Mouse (Mus musculus) forebrain, embryonic 16.5 days (tissue): ENCODE measurements around the gene Wnt6. TPM values are rescaled to one million over a fixed set of nuclear protein-coding genes. Genes with fewer than 3 reads are reported as not detected.

Experiments
- ATAC-seq: fragments of 200-750 bp; cut with Nextera tagmentation; 2 replicates; pipeline ENCODE4 v1.8.0; 2017; ENCODE audit warnings: mild to moderate bottlenecking, moderate library complexity
- H3K27ac ChIP-seq: fragments of 300-500 bp; sonication (generic); 2 replicates; pipeline ENCODE4 v1.5.1; 2014; ENCODE audit warnings: low read length, control low read depth
- H3K27me3 ChIP-seq: fragments of 300-500 bp; sonication (generic); replicated peaks from 2 replicates; pipeline ENCODE4 v1.6.1; 2014; ENCODE audit warnings: low read length; ENCODE audit not compliant: control insufficient read depth, insufficient read depth
- H3K36me3 ChIP-seq: fragments of 300-500 bp; sonication (generic); 2 replicates; pipeline ENCODE4 v1.6.1; 2014; ENCODE audit not compliant: control insufficient read depth, insufficient read depth
- H3K4me1 ChIP-seq: fragments of 300-500 bp; sonication (generic); replicated peaks from 2 replicates; pipeline ENCODE4 v1.6.1; 2014; ENCODE audit warnings: low read length; ENCODE audit not compliant: control insufficient read depth, insufficient read depth
- H3K4me2 ChIP-seq: fragments of 300-500 bp; sonication (generic); 2 replicates; pipeline ENCODE4 v1.6.1; 2014; ENCODE audit warnings: mild to moderate bottlenecking, low read length, control low read depth
- H3K4me3 ChIP-seq: fragments of 300-500 bp; sonication (generic); replicated peaks from 2 replicates; pipeline ENCODE4 v1.5.1; 2014; ENCODE audit warnings: mild to moderate bottlenecking, low read length, control low read depth
- H3K9ac ChIP-seq: fragments of 300-500 bp; sonication (generic); replicated peaks from 2 replicates; pipeline ENCODE4 v1.6.1; 2014; ENCODE audit warnings: low read depth, low read length, control low read depth
- H3K9me3 ChIP-seq: fragments of 300-500 bp; sonication (generic); 2 replicates; pipeline ENCODE4 v1.6.1; 2016; ENCODE audit warnings: low read length; ENCODE audit not compliant: control insufficient read depth
- WGBS: fragments of 180-500 bp; shearing (Covaris S2); extraction: QIAGEN DNeasy Blood & Tissue Kit; methylation state at CpG from one replicate; pipeline ENCODE4 v1.1.7; 2014; 5-methylcytosine and 5-hydroxymethylcytosine counted together
- polyA plus RNA-seq: library from polyadenylated mRNA; unstranded; fragments of >200 nt; fragmentation: Nextera tagmentation; extraction: Ambion mirVana; gene quantifications from 2 replicates; pipeline ENCODE4 v1.2.1, GENCODE M21; 2015

Wnt6 gene
- polyA plus RNA-seq, 1 experiment from 2014 or later = 3.6 TPM

DNA sequence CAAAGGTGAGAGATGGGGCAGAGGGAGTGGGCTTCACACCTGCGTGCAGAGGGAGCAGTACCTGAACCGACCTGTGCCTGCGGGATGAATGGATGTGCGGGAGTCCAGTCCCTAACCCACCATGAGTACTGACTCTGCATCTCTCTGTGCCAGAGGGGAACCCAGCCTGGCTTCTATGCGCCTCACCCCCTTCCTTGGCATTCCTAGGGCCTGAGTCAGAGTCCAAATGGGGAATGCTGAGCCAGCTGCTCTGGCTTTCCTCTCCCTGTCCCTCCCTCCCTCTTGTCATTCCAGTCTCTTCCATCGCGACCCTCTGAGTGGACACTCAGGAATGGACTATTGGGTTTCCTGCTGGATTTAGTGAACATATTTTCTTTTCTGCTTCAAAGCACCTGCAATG, 22.4 kb upstream of the Wnt6 start:
- Histone ChIP-seq H3K4me2 (no peak overlapping the region), H3K27me3 (no peaks in the 10 kb centered on the region), H3K4me3 (no peak overlapping the region), H3K4me1 (0 out of 2 replicates have a peak, but pooled peaks cover 3% of the 10 kb centered on the region), H3K27ac (no peak overlapping the region), H3K9ac (no peak overlapping the region), H3K9me3 (no peaks in the 10 kb centered on the region), H3K36me3 (no peaks in the 10 kb centered on the region)
- ATAC-seq = no peak
- WGBS = 63% methylated on average over 7 of the region's 7 CpGs

DNA sequence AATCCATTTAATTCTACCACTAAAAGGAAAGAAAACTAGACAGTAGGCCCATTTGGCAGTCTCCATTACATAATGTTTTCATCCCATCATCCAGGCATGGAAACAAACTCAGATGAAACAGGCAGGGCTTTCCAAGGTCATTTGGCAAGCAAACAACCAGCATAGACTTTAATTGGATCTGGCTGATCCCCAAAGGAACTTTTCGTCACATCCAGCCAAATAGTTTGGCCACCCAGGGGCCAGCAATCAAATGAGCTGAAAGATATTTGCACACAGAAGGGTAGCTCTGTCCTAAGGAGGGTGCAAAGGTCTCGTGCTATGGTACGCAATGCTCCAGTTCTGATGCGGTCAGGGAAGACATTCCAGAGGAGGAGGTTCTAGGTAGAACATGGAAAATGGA, 21.0 kb upstream of the Wnt6 start:
- Histone ChIP-seq H3K27ac (no peak overlapping the region), H3K27me3 (0 out of 2 replicates have a peak, but pooled peaks cover 2% of the 10 kb centered on the region), H3K9ac (no peak overlapping the region), H3K4me1 (0 out of 2 replicates have a peak, but pooled peaks cover 3% of the 10 kb centered on the region), H3K36me3 (no peaks in the 10 kb centered on the region), H3K9me3 (no peaks in the 10 kb centered on the region), H3K4me2 (no peak overlapping the region), H3K4me3 (no peak overlapping the region)
- ATAC-seq = no peak
- 56% methylated on average over 4 of the region's 4 CpGs for WGBS

DNA sequence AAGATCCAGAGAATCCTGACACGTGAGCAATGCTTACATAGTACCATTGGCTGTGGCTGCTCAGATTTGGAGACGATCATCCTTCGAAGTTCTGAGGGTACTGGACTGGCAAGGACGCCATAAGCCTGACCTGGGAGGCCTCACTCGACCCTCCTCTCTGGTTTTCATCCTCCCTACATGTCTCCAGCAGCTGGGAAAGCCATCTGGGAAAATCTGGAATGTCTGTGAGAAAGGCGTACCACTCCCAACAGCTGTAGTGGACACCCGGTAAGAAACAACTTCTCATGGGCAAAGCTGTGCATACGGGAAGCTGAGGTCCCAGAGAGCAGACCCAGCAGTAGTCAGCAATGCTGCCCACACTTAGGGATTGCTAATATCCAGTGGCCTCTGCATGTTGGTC, 19.5 kb upstream of the Wnt6 start:
- Histone ChIP-seq H3K4me2 (no peak overlapping the region), H3K4me1 (0 out of 2 replicates have a peak, but pooled peaks cover 3% of the 10 kb centered on the region), H3K9ac (no peak overlapping the region), H3K36me3 (no peaks in the 10 kb centered on the region), H3K27me3 (0 out of 2 replicates have a peak, but pooled peaks cover 2% of the 10 kb centered on the region), H3K9me3 (no peaks in the 10 kb centered on the region), H3K27ac (no peak overlapping the region), H3K4me3 (no peak overlapping the region)
- WGBS = 86% methylated on average over 8 of the region's 8 CpGs
- no peak for ATAC-seq

GRCm38 (mm10) chr1:74752833-74753232, 18.9 kb upstream of the Wnt6 start:
- Histone ChIP-seq H3K4me1 (0 out of 2 replicates have a peak, but pooled peaks cover 3% of the 10 kb centered on the region), H3K9ac (no peak overlapping the region), H3K4me2 (no peak overlapping the region), H3K36me3 (no peaks in the 10 kb centered on the region), H3K27ac (no peak overlapping the region), H3K9me3 (no peaks in the 10 kb centered on the region), H3K4me3 (no peak overlapping the region), H3K27me3 (0 out of 2 replicates have a peak, but pooled peaks cover 2% of the 10 kb centered on the region)
- WGBS = 100% methylated on average over 3 of the region's 3 CpGs
- ATAC-seq = no peak

GRCm38 (mm10) chr1:74753266-74753974, 18.3 kb upstream of the Wnt6 start:
- H3K27me3 ChIP-seq = 0 out of 2 replicates have a peak, but pooled peaks cover 3% of the 10 kb centered on the region
- no peaks in the 10 kb centered on the region for H3K36me3 ChIP-seq
- H3K9me3 ChIP-seq = no peaks in the 10 kb centered on the region
- no peak overlapping the region for H3K9ac ChIP-seq
- 0 out of 2 replicates have a peak, but pooled peaks cover 3% of the 10 kb centered on the region for H3K4me1 ChIP-seq
- WGBS = 89% methylated on average over 8 of the region's 8 CpGs
- no peak overlapping the region for H3K4me3 ChIP-seq
- H3K4me2 ChIP-seq = no peak overlapping the region
- no peak overlapping the region for H3K27ac ChIP-seq
- no peak for ATAC-seq

DNA sequence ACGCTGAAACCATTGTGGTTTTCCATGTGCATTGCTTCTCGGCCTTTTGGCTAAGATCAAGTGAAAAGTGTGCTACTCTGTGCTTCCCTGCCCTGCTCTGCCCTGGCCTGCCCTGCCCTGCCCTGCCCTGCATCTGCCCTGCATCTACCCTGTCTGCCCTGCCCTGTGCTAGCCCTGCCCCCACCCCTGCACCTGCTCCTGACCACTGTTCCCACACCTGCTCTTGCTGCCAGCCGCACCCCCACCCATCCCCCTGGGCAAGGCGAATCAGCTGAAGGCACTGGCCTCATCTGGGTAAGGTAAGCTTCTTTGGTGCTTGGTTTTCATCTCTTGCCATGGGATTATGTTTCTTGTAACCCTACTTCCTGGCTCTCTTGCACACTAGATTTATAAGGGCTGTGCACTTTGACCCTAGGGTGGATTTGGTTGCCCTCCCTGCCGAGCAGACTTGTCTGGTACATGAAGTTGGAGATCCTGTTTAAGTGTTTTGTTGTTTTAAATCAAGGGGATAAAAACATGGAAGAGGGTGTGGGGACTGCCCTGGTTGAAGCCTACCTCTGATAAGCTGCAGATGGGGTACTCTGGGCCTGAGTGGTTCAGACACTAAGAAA, 17.4 kb upstream of the Wnt6 start:
- 83% methylated on average over 5 of the region's 5 CpGs for WGBS
- H3K27me3 ChIP-seq = 0 out of 2 replicates have a peak, but pooled peaks cover 7% of the 10 kb centered on the region
- H3K9me3 ChIP-seq = no peaks in the 10 kb centered on the region
- no peak overlapping the region for H3K9ac ChIP-seq
- no peak overlapping the region for H3K27ac ChIP-seq
- no peak overlapping the region for H3K4me3 ChIP-seq
- no peaks in the 10 kb centered on the region for H3K36me3 ChIP-seq
- H3K4me1 ChIP-seq = no peaks in the 10 kb centered on the region
- no peak overlapping the region for H3K4me2 ChIP-seq
- no peak for ATAC-seq

DNA sequence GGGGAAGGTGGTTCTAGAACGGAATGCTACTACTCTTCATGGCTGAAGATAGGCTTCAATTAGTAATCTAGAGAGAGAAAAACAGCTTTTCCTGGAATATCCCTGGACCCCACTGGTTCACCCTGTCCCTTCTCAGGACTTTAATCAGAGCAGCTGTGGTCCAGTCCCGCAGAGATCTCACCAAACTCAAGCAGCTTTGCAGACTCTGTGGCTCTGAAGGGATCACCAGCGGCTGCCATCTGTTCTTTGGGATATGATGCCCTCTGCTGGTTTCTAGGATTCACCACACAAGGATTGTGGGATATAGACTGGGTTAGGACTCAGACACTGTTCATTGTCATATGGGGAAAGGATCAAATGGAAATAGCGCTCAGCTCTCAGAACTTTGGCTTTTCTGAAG, 11.9 kb upstream of the Wnt6 start:
- H3K4me3 ChIP-seq = no peak overlapping the region
- H3K36me3 ChIP-seq = no peaks in the 10 kb centered on the region
- 28% methylated on average over 4 of the region's 4 CpGs for WGBS
- H3K27ac ChIP-seq = no peak overlapping the region
- no peak overlapping the region for H3K9ac ChIP-seq
- no peak for ATAC-seq
- no peak overlapping the region for H3K4me2 ChIP-seq
- H3K4me1 ChIP-seq = no peaks in the 10 kb centered on the region
- no peaks in the 10 kb centered on the region for H3K9me3 ChIP-seq
- H3K27me3 ChIP-seq = 0 out of 2 replicates have a peak, but pooled peaks cover 16% of the 10 kb centered on the region

- Histone ChIP-seq H3K36me3 (no peaks in the 10 kb centered on the region), H3K9ac (no peak overlapping the region)
Measured at GRCm38 (mm10) chr1:74763081-74763480, 8.6 kb upstream of the Wnt6 start.

GRCm38 (mm10) chr1:74770727-74771466, 795 bp upstream of the Wnt6 start:
- ATAC-seq = no peak
- peak overlapping the region; percentile 72 for H3K4me2 ChIP-seq
- no peak overlapping the region for H3K9ac ChIP-seq
- peaks cover 26% of the 10 kb centered on the region for H3K4me1 ChIP-seq
- H3K27ac ChIP-seq = no peak overlapping the region
- WGBS = under 1% methylated on average over 35 of the region's 35 CpGs
- H3K4me3 ChIP-seq = peak overlapping the region; percentile 48
- no peaks in the 10 kb centered on the region for H3K9me3 ChIP-seq
- no peaks in the 10 kb centered on the region for H3K36me3 ChIP-seq
- peaks cover 68% of the 10 kb centered on the region for H3K27me3 ChIP-seq

More at GRCm38 (mm10) chr1:74763081-74763480, 8.6 kb upstream of the Wnt6 start:
- Histone ChIP-seq H3K4me2 (no peak overlapping the region), H3K4me3 (no peak overlapping the region), H3K27me3 (peaks cover 24% of the 10 kb centered on the region; the same call in 1 of the 2 replicates), H3K4me1 (no peaks in the 10 kb centered on the region), H3K9me3 (no peaks in the 10 kb centered on the region), H3K27ac (no peak overlapping the region)
- ATAC-seq = no peak
- 6% methylated on average over 6 of the region's 6 CpGs for WGBS
